Mouse (Mus musculus) brown adipose tissue, adult 24 weeks (tissue): ENCODE data around the gene Cnn3. TPM values are rescaled to one million over a fixed set of nuclear protein-coding genes. Genes with fewer than 3 reads are reported as not detected.

ENCODE experiments used
- H3K27ac ChIP-seq: fragments of 200-500 bp; replicated peaks from 2 replicates; pipeline ENCODE4 v1.5.1; 2012; ENCODE audit warnings: low read depth, mild to moderate bottlenecking, low read length
- H3K4me1 ChIP-seq: fragments of 200-500 bp; 2 replicates; pipeline ENCODE4 v1.6.1; 2012; ENCODE audit warnings: low read length, mixed read lengths; ENCODE audit not compliant: control insufficient read depth, insufficient read depth, insufficient read length
- H3K4me3 ChIP-seq: fragments of 200-500 bp; 2 replicates; pipeline ENCODE4 v1.5.1; 2012; ENCODE audit warnings: low read depth, mild to moderate bottlenecking, low read length, moderate library complexity; ENCODE audit not compliant: insufficient read depth
- polyA plus RNA-seq: library from polyadenylated mRNA; stranded (reverse); fragments of >200 nt; gene quantifications from 2 replicates; pipeline ENCODE4 v1.2.4, GENCODE M21; 2012; ENCODE audit not compliant: missing spikeins, insufficient read depth, insufficient read length

The Cnn3 gene
- polyA plus RNA-seq, 1 experiment, result 28.7 TPM

DNA sequence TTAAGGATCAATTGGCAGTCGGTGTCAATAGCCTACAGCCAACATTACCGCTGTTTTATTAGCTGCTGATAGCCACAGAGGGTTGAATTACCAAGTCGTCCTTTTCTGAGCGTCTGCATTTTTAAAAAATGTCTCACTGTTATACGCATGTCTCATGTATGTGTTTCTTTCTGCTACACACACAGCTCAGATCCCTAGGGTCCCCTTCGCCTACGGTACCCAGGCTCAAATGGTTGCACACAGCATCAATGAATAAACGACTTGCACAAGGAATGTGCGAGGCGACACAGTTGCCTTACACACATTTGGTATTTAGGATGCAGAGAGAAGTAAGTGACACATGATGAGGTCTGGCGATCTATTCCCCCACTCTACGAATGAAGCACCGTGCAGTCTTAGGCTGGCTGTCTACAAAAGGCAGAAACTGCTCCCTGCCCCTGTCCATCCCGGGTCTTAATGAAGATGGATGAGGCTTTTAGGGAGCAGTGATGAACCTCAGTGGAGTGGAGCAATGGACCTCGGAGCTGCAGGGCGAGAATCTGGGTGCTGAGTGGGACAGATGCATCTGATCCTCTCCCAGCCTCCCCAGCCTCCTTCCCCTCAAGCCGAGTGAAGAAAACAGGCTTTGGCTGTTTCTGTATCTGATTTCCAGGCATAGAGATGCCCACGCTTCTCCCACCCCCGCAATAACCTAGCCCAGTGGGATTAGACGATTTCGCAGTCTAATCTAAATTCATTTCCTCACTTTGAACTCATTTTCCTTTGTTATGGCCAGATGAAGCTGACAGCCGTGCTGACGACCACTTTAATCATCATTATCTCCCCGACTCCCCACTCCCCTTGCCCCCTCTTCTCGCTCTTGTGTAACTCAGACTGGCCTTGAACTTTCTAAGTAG is 57.2 kb downstream of the Cnn3 start:
- H3K27ac ChIP-seq, result no peak overlapping the region
- no peak overlapping the region for H3K4me3 ChIP-seq
- H3K4me1 ChIP-seq, result no peaks in the 10 kb centered on the region

DNA sequence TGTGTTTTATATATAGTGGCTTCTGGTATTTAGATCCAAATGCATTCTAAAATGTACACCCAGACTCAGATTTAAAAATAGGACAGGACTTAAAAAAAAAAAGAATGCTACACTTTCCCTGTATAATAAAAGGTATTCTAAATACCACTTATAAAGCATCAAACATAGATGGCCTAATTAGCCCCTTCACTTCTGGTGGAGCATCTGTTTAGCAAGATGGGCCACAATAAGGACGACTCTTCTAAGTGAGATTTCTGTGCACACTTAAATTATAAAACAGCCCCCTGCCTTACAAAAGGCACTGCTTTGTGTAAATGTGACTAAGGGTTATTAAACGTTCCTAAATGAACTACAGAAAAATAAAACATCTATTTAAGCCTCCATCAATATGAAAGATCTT is 58.9 kb downstream of the Cnn3 start:
- Histone ChIP-seq H3K4me3 (no peak overlapping the region), H3K27ac (no peak overlapping the region), H3K4me1 (no peaks in the 10 kb centered on the region)

DNA sequence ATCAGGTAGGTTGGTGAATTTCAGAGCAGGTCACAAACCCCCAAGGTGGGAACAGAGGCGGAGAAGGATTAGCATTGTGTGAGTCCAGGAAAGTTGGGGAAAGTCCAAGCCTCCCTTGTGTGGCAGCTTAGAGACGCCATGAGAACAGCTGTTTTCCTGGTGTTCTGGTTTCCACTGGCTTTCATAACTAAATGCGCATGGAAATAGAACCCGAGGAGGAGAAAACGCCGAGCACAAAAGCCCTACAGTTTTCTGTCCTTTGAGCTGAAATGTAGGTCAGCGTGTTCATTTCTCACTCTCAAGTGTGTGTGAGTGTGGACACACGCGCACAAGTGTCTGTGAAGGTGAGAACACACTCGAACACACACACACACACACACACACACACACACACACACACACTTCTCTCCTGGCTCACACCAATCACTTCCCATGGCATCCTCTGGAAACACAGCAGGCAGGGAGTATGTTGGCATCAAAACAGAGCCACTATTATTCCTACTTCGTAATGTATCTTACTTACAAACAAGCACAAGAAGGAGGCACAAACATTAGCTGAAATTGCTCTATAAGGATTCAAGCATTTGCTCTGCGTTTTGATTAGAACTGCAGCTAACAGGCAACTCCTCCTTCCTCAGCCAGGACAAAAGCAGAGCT is 63.3 kb downstream of the Cnn3 start:
- Histone ChIP-seq H3K4me3 (no peak overlapping the region), H3K4me1 (no peaks in the 10 kb centered on the region), H3K27ac (no peak overlapping the region)

DNA sequence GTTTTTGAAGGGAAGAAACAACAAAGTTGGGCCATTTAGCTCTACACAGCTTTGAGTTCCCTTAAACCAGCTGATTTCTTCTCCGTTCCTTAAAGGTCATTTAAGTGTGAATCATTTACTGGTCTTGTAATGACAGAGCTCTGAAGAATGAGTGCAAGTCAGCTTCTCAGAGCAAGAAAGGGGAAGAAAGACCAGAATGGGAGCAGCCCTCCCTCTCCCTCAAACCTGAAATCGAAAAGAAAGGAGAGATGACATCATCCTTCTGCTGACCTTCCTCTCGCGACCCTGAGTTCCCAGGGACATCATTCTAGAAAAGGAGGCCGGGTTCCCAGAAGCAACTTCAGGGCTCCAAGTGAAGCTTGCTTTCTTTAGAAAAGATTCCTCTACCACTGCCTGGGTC is 64.6 kb downstream of the Cnn3 start:
- Histone ChIP-seq H3K4me3 (no peak overlapping the region), H3K4me1 (no peaks in the 10 kb centered on the region), H3K27ac (no peak overlapping the region)

DNA sequence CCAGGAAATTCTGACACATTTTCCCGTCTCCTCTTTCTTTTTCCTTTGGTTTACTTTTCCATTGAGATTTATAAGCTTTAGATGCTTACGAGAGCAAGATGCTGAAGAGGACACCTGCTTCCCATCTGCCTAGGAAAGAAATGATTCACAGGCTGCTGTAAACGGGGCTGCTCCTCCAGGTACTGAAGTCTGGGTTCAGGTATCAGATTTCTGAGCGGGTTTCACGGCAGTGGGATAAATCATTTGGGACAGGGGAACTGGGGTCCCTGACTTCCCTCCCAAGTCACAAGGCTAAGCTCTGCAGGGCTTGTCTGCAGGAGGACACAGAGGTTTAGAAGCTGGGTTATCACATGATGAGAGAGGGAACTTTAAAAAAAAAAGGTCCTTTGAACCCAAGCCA is 65.7 kb downstream of the Cnn3 start:
- H3K4me1 ChIP-seq, result no peaks in the 10 kb centered on the region
- no peak overlapping the region for H3K27ac ChIP-seq
- H3K4me3 ChIP-seq, result no peak overlapping the region

DNA sequence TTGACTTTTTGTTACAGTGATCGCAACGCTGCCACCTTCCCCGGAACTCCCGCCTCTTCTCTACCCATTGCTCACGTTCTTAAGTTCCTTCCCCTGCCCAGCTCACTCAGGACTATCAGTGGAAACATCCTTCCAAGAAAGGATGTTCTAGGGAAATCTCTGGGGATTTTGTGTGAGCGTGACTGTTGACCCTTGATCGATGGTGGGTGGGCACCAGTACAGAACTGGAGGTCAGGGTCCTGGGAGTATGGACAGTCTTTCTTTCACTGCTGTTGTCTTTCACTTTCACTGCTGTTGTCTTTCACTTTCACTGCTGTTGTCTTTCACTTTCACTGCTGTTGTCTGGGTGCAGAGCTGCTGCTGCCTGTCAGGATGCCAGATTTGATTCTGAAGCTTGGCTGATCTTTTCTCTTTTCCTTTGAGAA is 67.7 kb downstream of the Cnn3 start:
- Histone ChIP-seq H3K27ac (peak overlapping the region; percentile 72; the same call in 1 of the 2 replicates), H3K4me3 (peak overlapping the region; percentile 61), H3K4me1 (no peaks in the 10 kb centered on the region)

DNA sequence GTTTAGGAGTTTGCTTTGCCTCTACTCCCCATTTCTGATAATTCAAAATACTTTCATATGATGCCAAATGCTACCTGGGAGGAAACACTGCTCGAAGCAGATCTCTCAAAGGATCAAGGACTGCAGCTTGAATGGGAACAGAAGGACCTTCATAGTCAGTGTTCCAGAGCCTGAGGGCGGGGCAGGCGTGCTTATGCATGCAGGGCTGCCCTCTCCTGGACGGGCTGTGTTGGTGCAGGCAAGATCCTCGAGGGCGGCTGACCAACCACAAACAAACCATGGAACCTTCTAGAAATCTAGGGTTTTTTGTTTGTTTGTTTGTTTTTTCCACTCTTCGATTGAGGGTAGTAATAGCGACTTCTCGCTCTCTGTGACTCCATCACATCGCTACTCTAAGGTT is 73.9 kb downstream of the Cnn3 start:
- Histone ChIP-seq H3K4me1 (no peaks in the 10 kb centered on the region), H3K4me3 (no peak overlapping the region), H3K27ac (no peak overlapping the region)

DNA sequence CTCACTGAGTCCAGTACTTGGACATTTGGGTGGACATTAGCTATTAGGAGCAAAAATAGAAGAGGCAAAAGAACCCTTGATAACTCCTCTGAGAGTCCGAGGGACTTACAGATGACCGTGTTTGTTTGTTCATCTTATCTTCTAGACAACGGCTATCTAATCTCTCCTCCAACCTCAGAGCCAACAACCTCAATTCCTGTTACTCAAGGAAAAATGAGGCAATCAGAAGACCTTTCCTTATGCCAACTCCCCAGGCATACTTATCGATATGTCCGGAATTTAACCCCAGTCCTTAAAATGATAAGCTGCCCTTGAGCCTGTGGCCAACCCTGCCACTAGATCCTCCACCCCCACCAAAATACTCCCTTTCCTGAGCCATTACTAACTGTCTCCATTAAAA is 74.4 kb downstream of the Cnn3 start:
- H3K27ac ChIP-seq, result no peak overlapping the region
- no peak overlapping the region for H3K4me3 ChIP-seq
- H3K4me1 ChIP-seq, result no peaks in the 10 kb centered on the region

DNA sequence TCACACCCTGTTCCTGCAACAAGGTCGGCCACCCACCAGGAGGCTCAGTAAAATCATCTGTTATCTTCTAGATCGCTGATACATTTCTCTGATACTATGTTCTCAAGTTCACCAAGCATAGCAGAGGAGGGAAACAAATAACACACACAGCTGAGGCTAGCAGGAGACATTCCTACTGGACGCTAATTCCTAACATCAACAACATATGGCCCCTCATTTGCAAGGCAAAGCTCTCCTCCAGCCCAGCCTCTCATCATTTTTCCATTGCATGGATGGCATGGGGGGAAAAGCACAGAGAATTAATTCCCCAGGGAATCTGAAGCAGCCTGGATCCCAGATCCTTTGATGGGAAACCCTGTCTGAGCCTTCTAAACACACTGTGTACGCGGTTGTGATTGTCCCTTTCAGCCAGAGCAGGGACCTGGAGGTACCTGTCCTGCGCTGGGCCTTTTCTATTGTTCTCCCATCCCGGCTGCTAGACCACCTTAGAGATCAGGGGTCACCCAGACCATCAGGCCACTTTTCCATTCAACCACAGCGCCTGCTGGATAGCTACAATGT is 78.7 kb downstream of the Cnn3 start:
- Histone ChIP-seq H3K4me1 (no peaks in the 10 kb centered on the region; the same call in 1 of the 2 replicates), H3K27ac (no peak overlapping the region), H3K4me3 (no peak overlapping the region)

DNA sequence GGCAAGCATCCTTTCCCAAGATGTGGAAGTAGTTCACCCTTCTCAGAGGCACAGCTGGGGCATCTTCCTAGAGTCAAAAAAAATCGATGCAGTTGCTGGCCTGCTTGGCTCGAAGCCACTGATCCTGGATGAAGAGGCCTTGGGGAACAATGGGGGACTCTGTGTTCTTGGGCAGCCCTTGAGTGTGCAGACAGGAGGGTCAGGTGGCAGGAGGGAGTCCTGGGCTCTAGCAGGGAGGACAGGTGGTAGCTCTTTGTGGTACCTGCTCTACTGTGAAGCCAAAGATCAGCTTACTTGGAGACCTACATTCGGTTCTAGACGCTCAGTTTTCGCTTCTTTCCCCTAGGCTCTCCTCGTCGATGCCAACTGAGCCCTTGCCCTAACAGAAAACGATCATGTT is 79.9 kb downstream of the Cnn3 start:
- Histone ChIP-seq H3K27ac (no peak overlapping the region), H3K4me1 (no peaks in the 10 kb centered on the region; the same call in 1 of the 2 replicates)

DNA sequence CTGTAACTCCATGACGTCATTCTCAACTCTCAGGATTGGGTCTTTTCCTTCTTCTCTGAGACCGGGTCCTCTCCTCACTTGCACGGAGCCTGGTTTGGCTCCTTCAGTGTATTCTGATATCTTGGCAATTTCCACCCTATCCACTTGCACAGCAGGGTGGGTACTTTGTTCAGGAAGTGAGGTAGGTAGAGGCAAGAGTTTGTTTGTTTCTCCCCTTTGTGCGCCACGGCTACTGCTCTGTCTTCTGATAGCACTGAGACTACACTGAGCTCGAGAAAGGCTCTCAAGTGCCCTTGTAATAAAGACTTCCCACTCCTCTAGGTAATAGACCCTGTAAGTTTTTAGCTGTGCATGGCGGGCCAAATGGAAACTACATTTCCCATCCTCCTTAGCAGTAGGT is 80.5 kb downstream of the Cnn3 start:
- Histone ChIP-seq H3K27ac (no peak overlapping the region), H3K4me3 (no peak overlapping the region), H3K4me1 (no peaks in the 10 kb centered on the region; the same call in 1 of the 2 replicates)

More for the DNA sequence above, 79.9 kb downstream of the Cnn3 start:
- H3K4me3 ChIP-seq, result no peak overlapping the region

DNA sequence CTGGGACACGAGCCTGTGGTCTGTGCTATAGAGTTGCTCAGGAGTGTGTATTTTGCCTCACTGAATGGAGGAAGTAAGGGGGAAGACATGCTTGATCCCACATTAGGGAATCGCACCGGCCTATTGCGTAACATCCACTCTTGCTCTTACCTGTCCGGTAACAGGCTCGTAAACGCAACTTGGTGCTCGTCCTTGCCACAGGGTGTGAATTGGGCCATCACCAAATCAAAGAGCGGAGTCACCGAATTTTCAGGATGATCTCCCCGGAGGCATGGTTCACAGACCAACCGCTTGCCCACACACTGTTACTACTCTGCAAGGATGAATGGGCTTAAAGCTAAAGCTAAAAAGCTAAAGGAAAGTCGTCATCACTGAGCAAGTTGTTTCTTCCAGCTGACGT is 81.4 kb downstream of the Cnn3 start:
- H3K4me3 ChIP-seq, result no peak overlapping the region
- no peaks in the 10 kb centered on the region; the same call in 1 of the 2 replicates for H3K4me1 ChIP-seq
- no peak overlapping the region for H3K27ac ChIP-seq

Other genes with a start within 250 kb of the Cnn3 start
- gene Tmem56, start 143.4 kb upstream of the Cnn3 start, polyA plus RNA-seq, result 2.8 and 8.4 TPM in 2 replicates
- 50.0 and 73.2 TPM in 2 replicates for gene Alg14, start 134.7 kb upstream of the Cnn3 start, polyA plus RNA-seq
- 23.0 and 28.5 TPM in 2 replicates for gene Slc44a3, start 105.9 kb downstream of the Cnn3 start, polyA plus RNA-seq
- gene 4930432M17Rik, start 244.3 kb downstream of the Cnn3 start, polyA plus RNA-seq, result not detected in 2 replicates